Mouse (Mus musculus) urinary bladder, postnatal 10 days (tissue): ENCODE data around the gene Nmnat2.

Experiments
- DNase-seq: peaks from one replicate; pipeline ENCODE4 v3.0.0; 2022; ENCODE audit warnings: low spot score

Gene Nmnat2

DNA sequence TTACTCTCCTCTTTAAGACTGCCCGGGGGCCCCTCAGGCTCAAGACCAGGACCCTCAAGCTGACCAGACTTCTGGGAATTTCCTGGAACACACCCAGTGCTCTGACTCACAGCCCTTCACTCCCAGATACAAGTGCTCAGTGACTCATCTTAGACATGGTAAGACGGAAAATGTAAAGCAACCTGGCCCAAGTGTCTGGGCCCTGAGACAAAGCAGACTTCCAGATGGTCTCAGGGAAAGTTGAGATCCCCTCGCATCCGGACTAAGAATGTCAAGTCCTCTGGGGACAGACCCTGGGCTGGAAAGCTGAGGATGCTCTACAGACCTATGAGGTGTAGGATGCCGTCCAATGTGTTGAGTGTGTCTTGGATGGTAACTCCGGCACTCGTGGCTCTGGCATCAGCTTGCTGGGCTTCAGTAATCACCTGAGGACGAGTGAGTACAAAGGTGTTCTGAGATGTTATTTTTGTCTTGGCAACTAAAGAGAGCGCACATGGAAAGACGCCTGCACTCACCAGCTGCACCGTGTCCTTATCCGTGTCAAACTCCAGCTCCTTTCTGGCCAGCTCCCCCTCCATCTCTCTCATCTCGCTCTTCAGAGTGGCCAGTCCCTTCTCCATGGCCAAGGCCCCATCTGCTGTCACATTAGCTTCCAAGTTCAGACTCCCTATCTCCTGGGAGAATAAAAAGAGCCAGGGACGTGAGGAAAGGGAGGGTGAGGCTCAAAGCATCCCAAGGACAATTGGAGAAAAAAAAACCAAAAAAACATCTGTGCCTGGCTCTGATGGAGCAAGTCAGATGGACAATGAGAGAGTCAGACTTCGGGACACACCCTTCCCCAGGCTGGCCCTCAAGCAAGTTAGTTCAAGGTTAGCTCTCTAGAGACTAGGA, 171.9 kb downstream of the Nmnat2 start:
- no peak for DNase-seq

DNA sequence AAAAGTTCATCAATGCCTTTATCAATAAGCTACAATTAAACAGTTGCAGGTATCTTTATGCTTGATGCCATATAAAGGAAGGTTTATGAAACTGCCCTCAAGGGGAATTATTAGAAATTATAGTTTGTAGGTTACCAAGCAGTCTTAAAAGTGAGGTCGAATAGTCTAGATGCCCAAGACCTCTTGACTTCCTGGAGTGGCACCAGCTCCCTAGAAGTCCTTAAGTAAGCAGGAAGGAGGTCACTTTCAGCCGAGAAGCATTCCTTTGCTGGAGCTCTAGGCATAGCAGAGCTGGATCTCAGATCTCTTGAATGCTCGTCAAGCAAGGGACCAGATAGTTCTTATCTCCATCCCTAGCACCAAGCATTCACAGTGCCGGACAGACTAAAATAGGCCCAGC, 172.8 kb downstream of the Nmnat2 start:
- DNase-seq, result no peak

DNA sequence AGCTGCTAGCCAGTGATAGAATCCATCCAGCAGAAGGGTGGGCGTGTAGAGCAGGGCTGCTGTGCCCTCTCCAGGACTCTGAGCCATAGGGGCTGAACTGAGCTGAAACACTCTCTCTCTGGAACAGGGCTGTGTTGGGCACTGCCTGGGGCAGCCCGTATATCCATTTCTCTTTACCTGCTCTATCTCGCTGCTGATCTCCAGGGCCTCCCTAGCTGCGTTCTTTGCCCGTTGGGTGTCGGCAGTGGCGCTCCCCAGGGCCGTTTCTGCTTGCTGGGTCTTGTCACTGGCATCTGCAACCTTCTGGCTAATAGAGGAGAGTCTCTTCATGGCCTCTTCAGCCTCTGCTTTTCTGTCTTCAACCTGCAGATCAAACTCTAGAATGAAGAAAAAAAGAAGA, 174.0 kb downstream of the Nmnat2 start:
- no peak for DNase-seq

DNA sequence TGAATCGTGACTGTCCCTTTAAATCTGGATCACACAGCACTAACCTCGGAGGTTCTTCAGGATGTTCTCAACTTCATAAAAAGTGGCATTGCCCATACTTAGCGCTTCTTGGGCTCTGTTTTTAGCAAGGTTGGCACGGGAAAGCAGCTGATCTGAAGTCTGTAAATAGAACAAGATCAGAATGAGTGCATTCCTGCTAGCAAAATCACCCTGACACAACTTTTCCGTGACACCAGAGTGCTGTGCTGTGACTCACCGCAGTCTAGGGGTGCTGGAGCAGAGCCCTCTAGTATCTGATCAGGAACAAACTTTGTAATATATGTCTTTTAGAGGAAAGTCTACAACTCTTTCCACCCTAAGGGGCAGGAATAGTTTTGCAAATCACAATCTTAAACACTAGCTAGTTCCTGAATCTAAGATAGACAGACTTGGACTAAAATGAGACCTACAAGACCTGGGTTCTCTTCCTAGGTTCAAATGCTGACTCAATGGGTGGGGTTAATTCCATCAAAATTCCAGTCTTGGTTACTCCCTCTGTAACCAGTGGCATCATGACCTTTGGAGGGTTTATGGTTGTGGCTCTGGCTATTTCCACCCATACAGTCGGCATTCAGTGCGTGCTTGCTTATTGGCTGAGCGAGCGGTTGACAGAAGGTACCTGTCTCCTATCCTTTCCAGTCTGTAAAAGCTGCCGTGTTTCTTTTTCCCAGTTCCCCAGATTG, 175.4 kb downstream of the Nmnat2 start:
- no peak for DNase-seq

DNA sequence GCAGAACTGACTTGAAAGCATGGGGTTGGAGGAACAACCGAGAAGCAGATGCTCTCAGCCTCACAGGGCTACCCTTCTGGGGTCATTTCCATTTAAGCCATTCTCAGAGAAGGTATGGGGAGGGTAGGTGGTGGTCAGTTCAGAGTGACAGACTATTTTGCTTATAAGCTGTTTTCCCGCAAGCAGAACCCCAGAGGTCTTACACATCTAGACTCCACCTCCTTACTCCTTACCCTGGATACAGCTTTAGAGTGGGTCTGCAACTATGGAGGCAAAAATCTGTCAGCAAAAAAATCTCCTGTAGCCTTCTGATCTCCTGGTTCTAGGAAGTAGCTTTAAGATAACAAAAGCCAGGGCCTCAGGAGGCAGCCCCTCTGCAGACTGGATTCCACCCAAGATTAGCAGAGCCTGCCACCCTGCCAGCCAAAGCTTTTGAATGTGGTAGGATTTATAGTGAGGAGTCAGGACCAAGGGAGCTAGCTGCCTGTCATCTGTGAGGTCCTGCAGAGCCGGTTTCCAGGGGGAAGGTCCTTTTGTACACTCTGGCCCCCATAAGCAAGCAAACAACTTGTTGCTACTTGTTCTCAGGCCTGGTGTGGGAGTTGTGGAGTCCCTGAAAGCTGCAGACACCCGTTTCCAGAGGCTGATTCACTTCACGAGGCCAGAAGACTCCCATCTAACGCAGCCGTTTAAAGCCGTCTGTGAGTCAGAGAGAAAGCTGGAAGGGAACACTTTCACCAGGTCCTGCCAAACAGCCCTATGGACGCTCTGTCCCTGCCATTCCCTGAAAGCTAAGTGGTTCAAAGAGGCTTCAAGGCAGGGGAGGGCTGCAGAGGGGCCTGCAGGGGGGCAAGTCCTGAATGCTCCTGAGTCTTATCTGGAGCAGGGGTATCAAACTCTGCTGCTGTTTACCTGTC, 179.3 kb downstream of the Nmnat2 start:
- no peak for DNase-seq

DNA sequence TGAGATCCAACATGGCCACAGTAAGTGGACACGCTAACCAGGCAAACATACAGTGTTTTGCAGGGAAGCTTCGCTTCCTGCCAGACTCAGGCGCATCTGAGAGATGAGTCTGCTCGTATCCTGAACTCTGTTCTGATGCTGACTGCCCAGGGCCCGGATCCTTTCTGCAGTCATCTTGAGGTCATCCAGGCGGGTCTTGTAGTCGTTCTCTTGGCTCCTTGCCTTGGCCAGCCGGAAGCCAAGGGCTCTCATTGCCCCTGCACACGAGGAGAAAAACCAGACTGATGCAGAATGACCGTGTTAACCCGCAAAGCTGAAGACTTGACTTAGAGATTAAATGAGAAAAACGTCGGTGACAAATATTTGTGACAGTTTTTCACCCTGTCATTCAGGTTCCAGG, 181.9 kb downstream of the Nmnat2 start:
- DNase-seq, result no peak

DNA sequence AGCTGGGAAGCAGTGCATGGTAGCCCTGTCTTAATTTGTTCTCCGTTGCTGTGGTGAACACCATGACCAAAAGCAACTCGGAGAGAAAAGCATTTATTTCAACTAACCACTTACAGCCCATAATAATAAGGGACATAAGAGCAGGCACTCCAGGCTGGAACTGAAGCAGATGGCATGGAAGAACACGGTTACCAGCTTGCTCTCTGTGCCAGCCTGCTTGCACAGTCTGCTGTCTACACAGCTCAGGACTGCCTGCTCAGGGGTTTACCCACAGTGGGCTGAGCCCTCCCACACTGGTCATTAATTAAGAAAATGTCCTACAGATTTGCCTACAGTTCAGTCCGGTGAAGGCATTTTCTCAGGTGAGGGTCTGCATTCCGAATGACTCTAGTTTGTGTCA, 183.7 kb downstream of the Nmnat2 start:
- no peak for DNase-seq

DNA sequence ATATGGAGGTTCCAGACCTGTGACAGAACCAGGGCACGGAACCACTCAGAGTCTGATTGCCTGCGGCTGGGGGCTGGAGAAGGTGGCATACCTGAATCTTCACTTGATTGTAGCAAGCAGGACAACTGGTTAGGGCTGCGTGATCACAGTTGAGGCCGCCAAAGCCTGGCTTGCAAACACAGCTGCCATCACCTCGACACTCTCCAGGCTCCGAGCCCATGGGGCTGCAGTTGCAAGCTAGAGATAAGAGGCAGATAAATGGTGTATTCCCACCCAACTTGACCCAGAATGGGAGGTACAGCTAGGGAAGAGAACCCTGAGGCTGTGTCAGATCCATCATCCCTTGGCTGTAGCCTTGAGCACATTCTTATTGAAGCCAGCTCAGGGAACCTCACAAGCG, 184.8 kb downstream of the Nmnat2 start:
- no peak for DNase-seq

DNA sequence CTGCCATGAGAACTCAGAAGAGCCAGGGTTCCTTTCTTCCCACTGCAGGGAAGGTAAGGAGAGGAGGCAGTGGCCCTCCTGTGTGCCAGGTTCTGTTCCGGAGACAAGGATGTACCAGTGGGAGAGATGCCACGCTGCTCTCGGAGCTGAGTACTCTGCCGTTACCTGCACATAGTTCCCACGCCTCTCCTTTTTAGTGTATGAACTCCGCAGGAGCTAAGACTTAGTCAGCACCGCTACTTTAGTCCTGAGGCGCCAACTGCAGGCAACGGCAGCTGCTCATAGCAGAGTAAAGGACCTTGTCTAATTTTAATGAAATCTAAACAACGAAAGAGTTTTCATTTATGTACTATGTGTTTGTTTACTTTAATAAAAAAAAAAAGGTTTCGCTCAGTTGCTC, 185.5 kb downstream of the Nmnat2 start:
- DNase-seq, result no peak

DNA sequence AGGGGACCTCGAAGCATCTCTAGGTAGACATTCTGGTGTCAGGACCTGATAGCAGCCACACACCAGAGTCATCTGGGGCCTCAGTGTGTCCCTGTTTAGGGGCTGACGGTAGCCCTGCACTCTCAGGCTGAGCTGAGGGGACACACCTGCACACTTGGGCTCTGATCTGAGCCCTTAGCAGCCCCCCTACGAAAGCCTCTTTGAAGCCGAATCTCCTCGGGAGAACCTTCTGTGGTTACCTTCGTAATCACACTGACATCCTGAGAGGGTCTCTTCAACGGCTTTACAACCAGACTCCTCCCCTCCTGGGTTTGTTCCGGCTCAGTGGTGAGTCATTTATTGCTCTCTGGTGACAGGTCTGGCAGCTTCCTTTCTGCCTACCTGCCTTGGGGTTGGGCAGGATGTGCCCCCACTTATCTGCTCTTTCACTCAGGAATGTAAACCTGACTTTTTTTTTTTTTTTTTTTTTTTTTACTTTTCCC, 186.0 kb downstream of the Nmnat2 start:
- DNase-seq, result no peak

DNA sequence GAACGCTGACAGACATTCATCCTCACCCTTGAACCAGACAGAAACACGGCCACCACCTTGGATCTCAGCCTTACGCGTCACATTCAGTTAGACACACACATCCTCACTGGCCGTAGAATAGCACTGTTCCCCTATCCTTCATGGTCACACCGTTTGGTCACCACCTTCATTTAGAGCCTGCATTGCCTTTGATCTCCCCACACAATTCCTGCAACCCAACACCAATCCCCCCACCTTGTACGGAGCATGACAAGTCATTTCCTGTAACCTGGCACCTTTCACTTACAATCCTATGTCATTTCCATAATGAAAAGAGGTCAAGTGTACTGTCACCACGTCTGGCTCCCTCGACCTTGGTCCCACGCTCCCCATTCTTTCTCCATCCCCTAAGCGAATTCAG, 189.2 kb downstream of the Nmnat2 start:
- no peak for DNase-seq

DNA sequence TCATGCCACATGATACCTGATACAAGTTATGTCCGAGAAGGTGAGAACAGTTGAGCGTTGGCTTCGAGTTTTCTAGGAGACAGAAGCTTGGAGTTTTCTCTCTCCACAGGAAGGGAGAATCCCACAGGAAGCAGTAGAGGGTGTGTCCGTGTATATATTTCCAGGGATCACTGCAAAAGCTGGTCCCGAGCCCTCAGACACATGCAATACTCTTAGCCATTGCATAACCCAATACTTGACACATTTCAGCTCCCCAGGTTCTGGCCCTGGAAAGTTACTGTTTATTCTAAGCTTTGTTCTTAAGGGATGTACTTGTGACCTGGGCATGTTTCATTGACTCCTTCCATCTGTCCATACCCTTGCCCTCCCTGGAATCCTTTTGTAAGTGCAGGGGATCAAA, 191.0 kb downstream of the Nmnat2 start:
- no peak for DNase-seq

DNA sequence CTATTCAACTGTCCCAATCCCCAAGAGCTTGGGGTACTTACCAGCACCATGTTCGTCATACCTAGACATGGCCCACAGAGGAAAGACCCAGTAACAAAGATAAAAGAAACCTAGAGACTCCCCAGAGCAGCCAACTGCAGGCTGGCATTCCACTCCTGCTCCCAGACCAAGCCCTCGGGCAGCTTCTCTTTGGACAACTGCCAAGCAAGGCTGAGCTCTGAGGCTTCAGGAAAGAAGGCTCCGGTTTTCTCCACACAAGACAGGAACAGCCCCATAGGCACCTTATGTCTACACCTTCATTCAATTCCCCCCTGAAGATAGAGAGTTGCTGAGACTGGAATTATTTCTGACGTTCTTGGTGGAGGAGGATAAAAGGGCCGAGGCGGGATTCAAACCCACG, 197.8 kb downstream of the Nmnat2 start:
- no peak for DNase-seq

DNA sequence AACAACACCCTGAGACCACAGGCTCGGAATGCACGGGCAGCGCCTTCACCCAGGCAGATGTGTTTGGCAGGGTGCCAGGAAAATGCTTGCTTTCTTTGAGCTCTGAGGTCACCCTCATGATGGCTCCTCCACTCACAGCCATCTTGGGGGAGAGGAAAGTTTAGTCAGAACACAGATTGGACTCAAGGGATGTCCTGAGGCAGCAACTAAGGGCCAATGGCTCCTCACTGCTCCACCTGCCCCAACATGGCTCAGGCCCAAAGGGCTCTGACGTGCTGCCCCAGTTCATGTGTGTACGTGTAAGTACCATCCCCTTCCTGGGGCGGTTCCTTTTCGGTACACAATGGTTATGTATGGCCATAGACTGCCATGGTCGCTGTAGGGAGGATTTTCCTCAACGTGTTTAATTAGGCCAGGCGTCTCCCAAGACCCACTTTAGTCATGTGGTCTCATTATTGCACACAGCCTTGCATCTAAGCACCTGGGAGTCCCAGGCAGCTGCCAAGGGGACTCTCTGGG, 198.9 kb downstream of the Nmnat2 start:
- DNase-seq, result no peak

DNA sequence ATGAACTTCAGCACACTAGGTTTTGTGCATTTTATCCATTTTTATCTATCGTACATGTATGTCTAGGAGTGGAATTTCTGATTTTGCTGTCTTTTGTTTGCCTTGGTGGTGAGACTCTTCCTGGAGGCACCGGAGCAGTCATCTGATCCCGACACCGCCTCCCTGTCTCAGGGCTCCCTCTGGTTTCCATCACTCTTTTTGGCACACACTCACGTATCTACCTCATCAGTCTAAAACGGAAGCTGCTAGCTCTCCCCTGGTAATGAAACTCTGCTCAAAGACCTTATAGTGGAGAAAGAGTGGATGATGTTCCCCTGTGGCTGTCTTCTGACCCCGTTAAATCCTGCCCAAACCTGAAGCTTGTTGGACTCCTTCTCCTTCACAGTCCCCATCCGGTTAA, 200.6 kb downstream of the Nmnat2 start:
- DNase-seq, result no peak

DNA sequence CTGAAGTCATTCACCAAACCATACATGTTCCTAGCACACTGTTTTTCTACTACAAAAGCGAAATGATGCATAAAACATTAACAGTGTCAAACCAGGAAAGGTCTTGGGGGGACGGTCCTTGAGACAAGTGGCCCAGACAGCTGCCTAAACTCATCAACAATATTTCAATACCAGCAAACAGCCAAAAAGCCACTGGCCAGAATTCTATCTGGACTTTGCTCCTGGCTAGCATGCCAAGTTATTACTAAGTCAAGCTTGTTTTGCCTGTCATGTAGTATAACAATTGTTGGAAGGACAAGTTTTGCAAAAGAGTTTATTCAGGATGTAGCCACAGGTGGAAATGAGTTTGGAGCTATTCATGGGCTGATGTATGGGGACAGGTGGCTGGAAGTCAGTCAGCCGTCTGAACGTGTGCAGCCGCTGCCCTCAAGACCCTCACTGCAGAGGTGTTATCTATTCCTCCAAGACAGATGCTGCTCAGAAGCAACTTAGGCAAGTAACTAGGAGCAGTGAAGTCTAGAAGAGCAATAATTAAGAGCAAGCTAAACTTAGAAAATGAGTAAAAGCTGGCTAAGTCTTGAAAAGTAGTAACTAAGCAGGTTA, 202.3 kb downstream of the Nmnat2 start:
- no peak for DNase-seq

DNA sequence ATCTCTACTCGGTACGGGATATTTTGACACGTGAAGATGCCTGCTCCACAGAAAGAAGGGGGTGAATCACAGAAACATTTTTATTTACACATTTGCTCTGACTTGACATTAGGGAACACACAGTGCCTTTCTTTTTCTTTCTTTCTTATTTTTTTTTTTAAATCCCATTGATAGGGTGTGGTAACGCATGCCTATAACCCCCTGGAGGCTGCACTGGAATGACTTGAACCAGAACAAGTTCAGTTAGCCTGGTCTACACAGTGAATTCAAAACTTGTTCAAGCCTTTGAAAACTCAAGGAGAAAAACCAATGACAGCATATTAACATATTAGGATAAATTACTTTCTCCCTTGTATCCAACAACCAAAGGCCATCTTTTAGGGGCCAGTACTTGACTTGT, 204.3 kb downstream of the Nmnat2 start:
- DNase-seq, result no peak

DNA sequence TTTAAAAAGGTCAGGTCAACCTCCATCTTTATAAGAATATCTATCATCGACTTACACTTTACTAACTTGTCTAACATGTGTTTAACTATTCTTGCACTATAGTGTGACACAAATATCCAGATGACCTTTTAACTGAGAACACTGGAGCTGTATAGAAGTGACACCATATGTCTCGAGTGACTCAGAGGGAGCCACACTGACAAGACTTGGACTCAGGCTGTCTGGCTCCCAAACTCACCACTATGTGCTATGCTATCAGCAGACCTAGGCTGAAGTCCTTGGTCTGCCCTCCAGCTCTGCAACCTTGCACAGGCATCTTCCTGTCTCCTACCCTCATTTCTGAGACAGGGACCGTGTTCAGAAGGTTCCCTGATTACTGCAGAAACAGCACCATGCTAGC, 209.0 kb downstream of the Nmnat2 start:
- no peak for DNase-seq

DNA sequence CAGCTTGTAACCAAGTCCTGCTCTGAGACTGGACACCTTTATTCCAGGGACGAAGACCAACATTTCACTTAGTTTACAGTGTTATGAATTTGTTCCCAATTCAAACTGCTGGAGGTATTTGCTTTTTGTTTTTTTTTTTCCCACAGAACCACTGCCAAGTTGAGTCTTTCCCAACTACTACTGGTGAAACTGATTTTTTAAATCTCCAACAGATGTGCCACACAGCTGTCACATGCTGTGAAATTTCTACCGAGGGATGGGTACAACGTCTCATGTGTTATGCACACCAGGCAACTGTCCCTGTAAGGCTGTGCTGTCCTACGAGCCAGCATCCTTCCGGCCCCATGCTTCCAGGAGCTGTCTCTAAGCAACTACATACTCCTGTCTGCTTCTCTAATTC, 213.5 kb downstream of the Nmnat2 start:
- DNase-seq, result no peak
